Mouse (Mus musculus) thymus, adult 2 months (tissue): ENCODE measurements around the gene Arhgef18.

Source experiments
- CTCF ChIP-seq: fragments of 200-500 bp; IDR thresholded peaks from 2 replicates; pipeline ENCODE4 v1.5.1; 2012; ENCODE audit warnings: mild to moderate bottlenecking, control low read depth, low read length, moderate library complexity, borderline replicate concordance; ENCODE audit not compliant: control insufficient read depth, poor library complexity, insufficient read depth; ENCODE audit errors: extremely low read depth
- POLR2A ChIP-seq: fragments of 200-500 bp; IDR thresholded peaks from 2 replicates; pipeline ENCODE4 v1.6.1; 2012; ENCODE audit warnings: mild to moderate bottlenecking, low read length, control low read depth, moderate library complexity; ENCODE audit not compliant: control insufficient read depth, poor library complexity, insufficient read depth; ENCODE audit errors: extremely low read depth

GRCm38 (mm10) chr8:3411085-3411484 is 18.3 kb downstream of the Arhgef18 start:
- no peak for TF ChIP-seq CTCF
- no peak for TF ChIP-seq POLR2A
